Mouse (Mus musculus): ENCODE measurements around the gene Nell1. TPM values are rescaled to one million over a fixed set of nuclear protein-coding genes. Genes with fewer than 3 reads are reported as not detected.

Gene Nell1
- total and polyA plus RNA-seq, 2 experiments from 2014 or later, result 56.9 to 68.7 TPM

GRCm38 (mm10) chr7:50105612-50106321, 131.1 kb downstream of the Nell1 start:
- peak; percentile 20 for DNase-seq (ENCODE audit: low spot score)
- H3K27ac ChIP-seq (ENCODE audit: low read depth, low read length), result no peak overlapping the region
- no peak for ATAC-seq (ENCODE audit: low FRiP score)

DNA sequence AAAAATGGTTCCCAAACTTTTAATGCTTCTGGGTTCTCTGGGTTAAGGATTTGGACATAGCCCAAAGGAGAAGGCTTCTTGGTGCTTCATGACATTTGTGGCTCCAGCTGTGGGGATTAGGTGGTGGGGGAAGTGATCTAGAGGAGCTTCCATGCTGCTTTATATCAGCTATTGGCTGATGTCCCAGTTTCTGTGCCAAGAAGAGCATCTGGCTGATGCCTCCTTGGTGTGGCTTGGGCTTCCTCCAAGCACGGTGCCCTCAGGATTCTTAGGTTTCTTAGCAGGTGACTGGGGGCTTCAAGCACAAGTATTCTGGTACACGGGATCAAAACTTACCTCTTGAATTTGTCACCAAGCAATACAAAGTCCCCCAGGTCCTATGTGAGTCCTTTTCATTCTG, 132.6 kb downstream of the Nell1 start:
- H3K9me3 ChIP-seq (ENCODE audit: low read length), result no peaks in the 10 kb centered on the region
- H3K4me1 ChIP-seq (ENCODE audit: insufficient read depth, low read length), result no peaks in the 10 kb centered on the region
- no peak overlapping the region for H3K27ac ChIP-seq (ENCODE audit: low read depth, low read length)
- no peak overlapping the region for H3K4me2 ChIP-seq (ENCODE audit: low read depth, low read length, poor library complexity, severe bottlenecking)
- DNase-seq (ENCODE audit: low spot score) (peak; percentile 66), ATAC-seq (ENCODE audit: low FRiP score) (no peak)
- no peak for TF ChIP-seq CTCF (IDR thresholded peaks at IDR 0.05)
- H3K27me3 ChIP-seq (ENCODE audit: insufficient read depth, low read length), result no peaks in the 10 kb centered on the region
- H3K9ac ChIP-seq (replicated peaks; ENCODE audit: low read length, poor library complexity, severe bottlenecking), result no peak overlapping the region
- no peak overlapping the region for H3K4me3 ChIP-seq (ENCODE audit: low read depth, low read length)
- WGBS, result 59% methylated on average over 2 of the region's 2 CpGs
- H3K36me3 ChIP-seq (ENCODE audit: insufficient read depth, low read length), result no peaks in the 10 kb centered on the region

More at GRCm38 (mm10) chr7:50105612-50106321, 131.1 kb downstream of the Nell1 start:
- Histone ChIP-seq H3K36me3 (ENCODE audit: insufficient read depth, low read length) (no peaks in the 10 kb centered on the region), H3K4me1 (ENCODE audit: insufficient read depth, low read length) (no peaks in the 10 kb centered on the region), H3K4me3 (ENCODE audit: low read depth, low read length) (no peak overlapping the region), H3K9me3 (ENCODE audit: low read length) (no peaks in the 10 kb centered on the region), H3K9ac (replicated peaks; ENCODE audit: low read length, poor library complexity, severe bottlenecking) (no peak overlapping the region), H3K27me3 (ENCODE audit: insufficient read depth, low read length) (no peaks in the 10 kb centered on the region), H3K4me2 (ENCODE audit: low read depth, low read length, poor library complexity, severe bottlenecking) (no peak overlapping the region)
- no peak for TF ChIP-seq CTCF (IDR thresholded peaks at IDR 0.05)
- 38% methylated on average over 8 of the region's 8 CpGs for WGBS

- no peak overlapping the region for H3K27ac ChIP-seq (ENCODE audit: low read depth, low read length)
- no peak overlapping the region for H3K4me3 ChIP-seq (ENCODE audit: low read depth, low read length)
- no peak overlapping the region for H3K4me2 ChIP-seq (ENCODE audit: low read depth, low read length, poor library complexity, severe bottlenecking)
- DNase-seq (ENCODE audit: low spot score), result no peak
- no peaks in the 10 kb centered on the region for H3K4me1 ChIP-seq (ENCODE audit: insufficient read depth, low read length)
- H3K9me3 ChIP-seq (ENCODE audit: low read length), result no peaks in the 10 kb centered on the region
- H3K9ac ChIP-seq (replicated peaks; ENCODE audit: low read length, poor library complexity, severe bottlenecking), result no peak overlapping the region
- H3K36me3 ChIP-seq (ENCODE audit: insufficient read depth, low read length), result no peaks in the 10 kb centered on the region
- WGBS, result 86% methylated on average over 5 of the region's 5 CpGs
- no peak for TF ChIP-seq CTCF (IDR thresholded peaks at IDR 0.05)
- no peaks in the 10 kb centered on the region for H3K27me3 ChIP-seq (ENCODE audit: insufficient read depth, low read length)
- ATAC-seq (ENCODE audit: low FRiP score), result no peak
Measured at GRCm38 (mm10) chr7:50118348-50118747, 143.7 kb downstream of the Nell1 start.

- Histone ChIP-seq H3K4me3 (ENCODE audit: low read depth, low read length) (no peak overlapping the region), H3K27ac (ENCODE audit: low read depth, low read length) (no peak overlapping the region), H3K36me3 (ENCODE audit: insufficient read depth, low read length) (no peaks in the 10 kb centered on the region), H3K9ac (replicated peaks; ENCODE audit: low read length, poor library complexity, severe bottlenecking) (no peak overlapping the region), H3K4me1 (ENCODE audit: insufficient read depth, low read length) (no peaks in the 10 kb centered on the region), H3K27me3 (ENCODE audit: insufficient read depth, low read length) (no peaks in the 10 kb centered on the region), H3K4me2 (ENCODE audit: low read depth, low read length, poor library complexity, severe bottlenecking) (no peak overlapping the region), H3K9me3 (ENCODE audit: low read length) (no peaks in the 10 kb centered on the region)
- WGBS, result 88% methylated on average over 3 of the region's 3 CpGs
- no peak for ATAC-seq (ENCODE audit: low FRiP score)
- TF ChIP-seq CTCF (IDR thresholded peaks at IDR 0.05), result no peak
- DNase-seq (ENCODE audit: low spot score), result no peak
Measured at GRCm38 (mm10) chr7:50137706-50138105, 163.0 kb downstream of the Nell1 start.

DNA sequence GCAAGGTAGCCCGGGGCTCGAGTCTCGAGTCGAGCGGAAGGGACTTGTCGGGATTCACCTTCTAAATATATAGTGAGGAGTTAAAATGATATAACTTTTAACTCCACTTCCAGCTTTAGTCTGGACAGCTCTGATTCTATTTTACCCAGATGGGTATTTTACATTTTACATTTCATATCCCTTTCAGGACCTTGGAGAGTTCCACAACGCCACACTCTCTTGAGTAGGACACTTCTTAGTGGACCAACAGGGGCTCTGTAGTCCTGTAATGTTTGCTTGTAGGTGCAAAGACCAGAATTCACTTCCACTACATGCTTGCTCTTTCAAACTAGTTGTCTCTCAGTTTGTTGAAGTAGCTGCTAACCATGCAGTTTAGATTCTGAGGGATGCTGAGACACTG, 174.7 kb downstream of the Nell1 start:
- ATAC-seq (ENCODE audit: low FRiP score) (no peak), DNase-seq (ENCODE audit: low spot score) (no peak)
- no peak overlapping the region for H3K9ac ChIP-seq (replicated peaks; ENCODE audit: low read length, poor library complexity, severe bottlenecking)
- TF ChIP-seq CTCF (IDR thresholded peaks at IDR 0.05), result no peak
- H3K4me1 ChIP-seq (ENCODE audit: insufficient read depth, low read length), result no peaks in the 10 kb centered on the region
- H3K36me3 ChIP-seq (ENCODE audit: insufficient read depth, low read length), result no peaks in the 10 kb centered on the region
- 96% methylated on average over 7 of the region's 7 CpGs for WGBS
- no peaks in the 10 kb centered on the region for H3K27me3 ChIP-seq (ENCODE audit: insufficient read depth, low read length)
- no peak overlapping the region for H3K4me3 ChIP-seq (ENCODE audit: low read depth, low read length)
- H3K9me3 ChIP-seq (ENCODE audit: low read length), result no peaks in the 10 kb centered on the region
- H3K4me2 ChIP-seq (ENCODE audit: low read depth, low read length, poor library complexity, severe bottlenecking), result no peak overlapping the region
- H3K27ac ChIP-seq (ENCODE audit: low read depth, low read length), result no peak overlapping the region

DNA sequence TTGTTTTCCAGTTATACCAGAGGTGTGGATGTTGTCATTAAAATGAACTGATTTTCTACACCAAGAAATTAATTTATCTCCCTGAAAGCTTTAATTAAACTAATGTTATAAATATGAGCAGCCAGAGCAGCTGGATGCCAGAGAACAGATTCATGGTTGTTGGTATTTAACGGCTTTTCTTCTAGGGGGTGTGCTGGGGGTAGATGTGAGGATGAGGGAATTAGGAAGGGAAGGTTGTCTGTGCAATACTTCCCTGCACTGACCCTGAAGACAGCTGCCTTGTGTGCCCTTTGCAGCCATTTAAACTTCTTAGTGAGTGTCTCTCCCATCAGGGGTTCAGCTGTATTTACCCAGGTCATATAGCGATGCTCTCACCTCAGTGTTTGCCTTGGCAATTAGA, 176.2 kb downstream of the Nell1 start:
- 74% methylated on average over 2 of the region's 2 CpGs for WGBS
- H3K9ac ChIP-seq (replicated peaks; ENCODE audit: low read length, poor library complexity, severe bottlenecking), result no peak overlapping the region
- DNase-seq (ENCODE audit: low spot score) (no peak), ATAC-seq (ENCODE audit: low FRiP score) (no peak)
- no peak for TF ChIP-seq CTCF (IDR thresholded peaks at IDR 0.05)
- no peaks in the 10 kb centered on the region for H3K9me3 ChIP-seq (ENCODE audit: low read length)
- H3K27ac ChIP-seq (ENCODE audit: low read depth, low read length), result no peak overlapping the region
- H3K27me3 ChIP-seq (ENCODE audit: insufficient read depth, low read length), result no peaks in the 10 kb centered on the region
- H3K4me1 ChIP-seq (ENCODE audit: insufficient read depth, low read length), result no peaks in the 10 kb centered on the region
- H3K36me3 ChIP-seq (ENCODE audit: insufficient read depth, low read length), result no peaks in the 10 kb centered on the region
- H3K4me3 ChIP-seq (ENCODE audit: low read depth, low read length), result no peak overlapping the region
- no peak overlapping the region for H3K4me2 ChIP-seq (ENCODE audit: low read depth, low read length, poor library complexity, severe bottlenecking)
